Mouse (Mus musculus): ENCODE data around the gene Klf2.

Klf2 gene

DNA sequence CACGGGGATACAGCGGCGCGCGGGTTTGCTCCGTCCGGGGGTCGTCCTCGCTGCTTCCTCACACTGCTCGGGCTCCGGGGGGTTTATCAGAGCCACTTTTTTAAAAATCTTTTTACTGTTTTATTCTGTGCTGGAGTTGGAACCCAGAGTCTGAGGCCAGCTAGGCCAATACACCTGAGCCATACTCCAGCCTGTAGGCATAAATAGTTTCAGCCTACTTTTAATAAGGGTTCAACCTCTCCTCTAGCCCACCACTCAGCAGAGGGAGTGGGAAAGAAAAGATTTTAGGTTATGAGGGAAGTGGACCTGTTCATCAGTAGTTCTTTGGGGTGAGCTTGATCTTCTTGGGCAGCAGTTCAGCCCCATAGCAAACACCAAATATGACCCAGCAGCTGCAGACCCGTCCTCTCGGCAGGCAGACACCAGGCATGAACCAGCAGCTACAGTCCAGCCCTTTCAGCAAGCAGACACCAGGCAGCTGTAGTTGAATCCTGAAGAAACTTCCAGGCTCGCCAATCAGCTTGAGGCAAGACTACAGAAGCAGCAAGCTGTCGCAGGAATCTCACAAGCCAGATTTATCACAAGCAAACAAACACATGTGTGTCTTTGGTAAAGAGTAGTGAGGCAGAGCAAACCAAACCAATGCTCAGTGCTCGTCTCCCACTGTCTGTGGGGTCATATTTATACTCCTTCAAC lies 13.5 kb upstream of the Klf2 start, which contains the start of gene Gm10282:
Gene Gm10282 (minus strand): TSS at position 51 of the 696 bp plus-strand sequence.
- DNase-seq (ENCODE audit: low read depth, low spot score) = no peak

DNA sequence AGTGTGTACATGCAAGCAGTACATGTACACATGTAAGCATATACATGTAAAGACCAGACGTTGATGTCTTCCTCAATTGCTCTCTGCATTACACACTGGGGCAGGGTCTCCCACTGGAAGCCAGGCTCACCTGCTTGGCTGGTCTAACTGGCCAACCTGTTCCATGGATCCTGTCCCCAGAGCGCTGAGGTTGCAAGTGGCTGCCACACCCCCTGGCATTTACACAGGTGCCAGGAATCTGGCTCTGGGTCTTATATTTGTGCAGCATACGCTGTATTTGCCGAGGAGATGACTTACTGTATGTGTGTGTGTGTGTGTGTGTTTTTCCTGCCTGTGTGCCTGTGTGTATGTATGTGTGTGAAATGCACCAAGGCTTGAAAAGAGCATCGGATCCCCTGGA lies 11.9 kb upstream of the Klf2 start:
- no peak for DNase-seq (ENCODE audit: low read depth, low spot score)

DNA sequence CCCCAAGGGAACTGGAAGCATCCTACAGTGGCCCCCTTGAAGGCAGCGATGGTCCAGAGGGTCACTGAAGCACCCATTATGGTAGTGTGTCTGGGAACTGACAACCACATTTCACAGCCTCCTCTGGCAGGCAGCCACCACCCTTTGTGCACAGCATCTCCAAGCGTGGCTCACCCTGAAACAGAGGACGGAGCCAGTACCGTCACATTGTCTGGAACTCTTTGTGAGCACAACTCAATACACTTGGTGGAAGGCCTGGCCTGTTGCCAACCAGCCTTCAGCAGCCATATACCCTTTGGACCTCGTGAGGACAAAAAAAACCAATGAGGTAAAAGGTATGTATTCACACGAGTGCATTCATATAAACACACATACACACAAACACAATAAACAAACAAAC lies 10.6 kb upstream of the Klf2 start:
- DNase-seq (ENCODE audit: low read depth, low spot score) = no peak

DNA sequence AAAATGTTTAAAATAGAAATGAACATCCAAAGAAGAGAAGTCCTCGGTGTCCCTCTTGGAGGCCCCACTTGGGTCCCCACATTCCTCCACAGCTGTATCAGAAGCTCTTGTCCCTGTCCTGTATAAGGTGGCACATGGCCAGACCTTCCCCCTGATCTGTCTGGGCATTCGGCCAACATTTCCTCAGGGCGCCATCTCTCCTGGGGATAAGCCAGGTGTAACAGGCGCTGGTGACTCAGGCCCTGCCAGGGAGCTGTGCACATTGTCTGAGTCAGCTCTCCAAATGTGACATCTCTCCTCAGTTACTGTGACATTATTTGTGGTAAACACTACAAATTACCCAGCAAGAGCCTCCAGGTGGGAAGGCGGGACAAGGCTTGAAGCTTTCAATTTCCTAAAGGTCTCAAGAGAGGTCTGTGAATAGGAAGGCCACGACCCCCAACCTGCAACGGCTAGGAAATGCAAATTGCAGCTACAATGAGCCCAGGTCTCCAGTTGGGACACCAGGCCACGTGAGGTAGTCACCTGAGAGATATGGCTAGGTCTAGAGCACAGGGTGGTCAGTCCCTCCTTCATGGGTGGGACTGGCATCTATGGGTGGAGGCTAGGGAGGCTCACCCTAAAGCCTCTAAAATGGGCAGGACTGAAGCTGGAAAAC lies 7.9 kb upstream of the Klf2 start:
- DNase-seq (ENCODE audit: low read depth, low spot score) = no peak

DNA sequence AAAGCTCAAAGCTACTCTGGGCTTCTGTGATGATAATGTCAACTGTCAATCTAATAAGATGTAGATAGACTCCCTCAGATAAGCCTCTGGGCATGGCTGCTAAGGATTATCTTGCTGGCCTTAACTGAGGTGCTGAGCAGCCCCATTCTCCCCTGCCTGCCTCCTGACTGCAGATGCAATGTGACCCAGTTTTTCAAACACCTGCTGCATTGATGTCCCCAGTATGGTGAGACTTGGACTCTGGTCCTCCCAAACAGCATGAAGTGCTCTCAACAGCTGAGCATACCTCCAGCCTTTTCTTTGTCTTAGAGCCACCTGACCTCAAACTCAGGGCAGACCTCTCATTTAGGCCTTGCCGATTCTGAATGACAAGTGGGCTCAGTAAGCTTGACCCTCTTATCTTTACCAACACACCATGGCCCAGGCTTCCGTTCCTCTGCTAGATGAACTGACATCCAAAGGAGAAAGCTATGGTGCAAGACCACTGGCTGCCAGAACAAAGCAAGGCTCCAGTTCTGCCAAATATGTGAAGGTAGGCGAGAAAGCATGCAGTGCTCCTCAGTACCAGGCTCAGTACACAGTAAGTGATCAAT lies 5.8 kb upstream of the Klf2 start:
- no peak for DNase-seq (ENCODE audit: low read depth, low spot score)

GRCm38 (mm10) chr8:72316053-72316695 lies 2.7 kb upstream of the Klf2 start:
- no peak for DNase-seq (ENCODE audit: low read depth, low spot score)

GRCm38 (mm10) chr8:72317741-72318301 lies 1.0 kb upstream of the Klf2 start:
- DNase-seq (ENCODE audit: low read depth, low spot score) = peak; percentile 45

DNA sequence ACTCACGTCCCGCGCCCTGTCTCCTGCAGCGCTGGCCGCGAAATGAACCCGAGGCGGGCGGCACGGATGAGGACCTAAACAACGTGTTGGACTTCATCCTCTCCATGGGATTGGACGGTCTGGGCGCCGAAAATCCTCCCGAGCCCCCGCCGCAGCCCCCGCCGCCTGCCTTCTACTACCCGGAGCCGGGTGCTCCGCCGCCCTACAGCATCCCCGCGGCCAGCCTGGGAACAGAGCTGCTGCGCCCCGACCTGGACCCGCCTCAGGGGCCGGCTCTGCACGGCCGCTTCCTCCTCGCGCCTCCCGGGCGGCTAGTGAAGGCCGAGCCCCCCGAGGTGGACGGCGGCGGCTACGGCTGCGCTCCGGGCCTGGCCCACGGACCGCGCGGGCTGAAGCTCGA lies 564 bp downstream of the Klf2 start:
- DNase-seq (ENCODE audit: low read depth, low spot score) = no peak

GRCm38 (mm10) chr8:72319921-72320802 lies 1.3 kb downstream of the Klf2 start:
- peak; percentile 72 for DNase-seq (ENCODE audit: low read depth, low spot score)

DNA sequence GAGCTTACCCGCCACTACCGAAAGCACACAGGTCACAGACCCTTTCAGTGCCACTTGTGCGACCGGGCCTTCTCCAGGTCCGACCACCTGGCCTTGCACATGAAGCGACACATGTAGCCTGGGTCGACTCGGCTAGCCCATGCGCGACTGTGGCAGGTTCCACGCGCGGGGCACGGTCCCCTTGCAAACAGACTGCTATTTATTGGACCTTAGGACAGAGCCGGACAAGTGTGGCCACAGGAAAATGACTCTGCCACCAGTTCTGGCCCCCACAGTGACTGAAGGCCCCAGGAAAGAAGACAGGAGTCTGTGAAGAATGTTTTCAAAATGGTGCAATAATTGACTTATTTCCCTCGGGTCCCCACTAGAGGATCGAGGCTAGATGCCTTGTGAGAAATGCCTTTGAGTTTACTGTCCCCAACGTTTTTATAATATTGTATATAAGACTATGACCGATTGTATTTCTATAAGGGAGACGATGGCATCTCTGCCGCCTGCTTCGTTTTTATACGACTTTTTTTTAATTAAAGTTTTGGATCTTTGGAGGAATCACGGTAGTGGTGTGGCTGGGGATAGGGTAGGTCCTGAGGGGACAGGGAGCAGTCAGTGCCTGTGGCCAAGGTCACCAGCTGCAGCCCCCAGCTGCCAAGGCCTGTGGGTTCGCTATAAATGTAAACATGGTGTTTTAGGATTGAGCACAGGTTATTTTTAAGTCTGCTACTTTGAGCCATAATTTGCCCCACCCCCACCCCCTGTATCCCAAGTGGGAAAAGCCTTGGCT lies 2.2 kb downstream of the Klf2 start:
- no peak for DNase-seq (ENCODE audit: low read depth, low spot score)

DNA sequence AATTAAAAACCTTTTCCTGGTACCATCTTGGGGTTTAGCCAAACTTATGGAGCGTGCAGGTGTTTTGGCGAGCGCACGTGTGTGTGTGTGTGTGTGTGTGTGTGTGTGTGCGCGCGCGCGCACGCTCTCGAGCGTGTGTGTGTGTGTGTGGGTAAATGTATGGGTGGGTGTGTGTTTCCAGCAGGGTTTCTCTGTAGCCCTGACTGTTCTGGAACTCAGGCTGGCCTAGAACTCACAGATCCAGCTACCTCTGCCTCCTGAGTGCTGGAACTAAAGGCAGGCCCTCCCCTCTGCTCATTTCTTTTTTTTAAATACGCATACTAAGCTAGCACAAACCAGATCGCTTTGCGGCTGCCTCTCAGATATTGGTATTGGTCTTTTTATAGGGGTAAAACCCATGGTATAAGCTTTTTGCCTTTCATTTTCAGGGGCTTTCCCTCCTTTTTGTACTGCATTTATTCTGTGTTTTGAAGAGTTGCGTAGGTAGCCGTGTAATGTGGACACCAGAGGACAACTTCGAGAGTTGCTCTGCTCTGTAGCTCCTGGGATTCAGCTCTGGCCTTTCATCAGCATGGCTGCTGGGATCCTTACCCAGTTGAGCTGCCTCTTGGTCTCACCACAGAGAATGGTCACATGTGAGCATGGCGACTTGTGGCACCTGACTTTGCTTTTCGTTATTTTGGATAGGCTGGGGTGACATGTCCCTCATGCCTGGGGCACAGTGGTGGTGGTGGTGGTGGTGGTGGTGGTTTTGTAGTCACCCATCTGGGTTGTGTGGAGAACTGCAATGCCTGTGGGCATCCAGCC lies 3.0 kb downstream of the Klf2 start:
- peak; percentile 75 for DNase-seq (ENCODE audit: low read depth, low spot score)

GRCm38 (mm10) chr8:72322471-72322889 lies 3.6 kb downstream of the Klf2 start:
- peak; percentile 76 for DNase-seq (ENCODE audit: low read depth, low spot score)

DNA sequence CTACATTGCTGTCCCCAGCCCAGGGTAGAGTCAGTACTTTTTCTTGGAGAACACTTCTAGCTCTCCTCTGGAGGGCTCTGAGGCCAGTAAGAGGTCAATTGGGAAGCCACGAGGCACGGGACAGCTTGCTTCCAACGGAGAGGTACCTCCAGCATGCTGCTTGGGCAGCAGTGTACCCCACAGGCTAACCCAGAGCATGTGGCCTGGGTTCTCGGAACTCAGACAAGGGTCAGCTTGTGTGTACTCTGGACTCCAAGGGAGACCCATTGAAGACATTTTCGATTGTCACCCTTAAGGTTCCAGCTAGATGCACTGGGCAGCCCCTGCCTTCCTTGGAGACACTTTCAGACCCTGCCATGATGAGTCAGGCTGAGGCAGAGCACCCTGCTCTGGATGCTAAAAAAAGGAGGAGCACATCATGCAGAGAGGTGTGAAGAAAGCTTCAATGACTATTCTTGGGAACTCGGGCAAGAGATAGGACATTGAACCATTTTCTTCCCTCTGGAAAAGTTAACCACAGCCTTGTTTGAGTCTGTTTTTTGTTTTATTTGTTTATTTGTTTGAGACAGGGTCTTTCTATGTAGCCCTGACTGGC lies 4.4 kb downstream of the Klf2 start:
- DNase-seq (ENCODE audit: low read depth, low spot score) = peak; percentile 43

DNA sequence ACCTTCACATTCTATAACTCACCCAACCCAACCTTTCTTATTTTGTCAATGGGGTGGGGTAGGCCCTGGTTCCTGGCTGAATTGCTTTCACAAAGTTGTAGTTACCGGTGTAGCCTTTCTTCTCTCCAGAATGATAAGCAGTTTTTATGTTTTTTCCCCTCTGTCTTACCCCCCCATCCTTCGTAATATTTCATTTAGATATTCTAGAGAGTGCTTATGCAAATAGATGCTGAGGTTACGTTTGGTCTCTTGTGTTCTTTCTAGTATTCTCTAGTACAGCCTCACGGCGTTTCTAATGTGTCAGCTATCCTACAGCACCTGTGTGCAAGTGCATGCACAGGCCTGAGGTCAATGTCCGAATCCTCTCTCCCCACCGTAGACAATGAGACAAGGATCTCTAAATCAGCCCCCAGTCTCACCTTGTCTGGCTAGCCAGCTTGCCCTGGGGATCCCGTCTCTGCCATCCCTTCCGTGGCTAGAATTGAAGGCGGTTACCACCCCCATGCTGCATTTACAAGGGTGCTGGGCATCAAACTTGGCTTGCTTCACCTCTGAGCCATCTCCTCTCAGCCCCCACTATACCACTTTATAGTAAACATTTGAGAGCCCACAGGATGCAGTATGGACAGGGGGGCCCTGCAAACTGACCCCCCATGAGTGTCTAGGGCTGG lies 5.3 kb downstream of the Klf2 start:
- peak; percentile 41 for DNase-seq (ENCODE audit: low read depth, low spot score)

DNA sequence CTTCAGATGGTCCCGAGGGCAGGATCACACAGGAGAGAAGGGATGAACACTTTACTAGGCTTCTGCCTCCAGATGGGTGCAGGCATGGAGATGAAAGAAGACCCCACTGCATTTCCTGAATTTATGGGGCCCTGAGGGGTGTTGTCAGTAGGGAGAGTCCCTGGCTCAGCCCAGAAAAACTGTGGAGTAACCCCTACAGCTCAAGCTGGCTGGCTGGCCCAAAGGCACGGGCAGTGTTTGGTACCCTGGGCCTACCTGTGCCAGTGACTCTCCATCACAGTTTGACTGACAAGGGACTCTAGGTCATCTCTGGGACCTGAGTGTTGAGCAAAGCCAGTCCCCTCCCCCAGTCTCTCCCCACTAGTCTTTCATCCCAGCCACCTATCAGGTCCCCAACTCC lies 5.9 kb downstream of the Klf2 start:
- DNase-seq (ENCODE audit: low read depth, low spot score) = peak; percentile 30

DNA sequence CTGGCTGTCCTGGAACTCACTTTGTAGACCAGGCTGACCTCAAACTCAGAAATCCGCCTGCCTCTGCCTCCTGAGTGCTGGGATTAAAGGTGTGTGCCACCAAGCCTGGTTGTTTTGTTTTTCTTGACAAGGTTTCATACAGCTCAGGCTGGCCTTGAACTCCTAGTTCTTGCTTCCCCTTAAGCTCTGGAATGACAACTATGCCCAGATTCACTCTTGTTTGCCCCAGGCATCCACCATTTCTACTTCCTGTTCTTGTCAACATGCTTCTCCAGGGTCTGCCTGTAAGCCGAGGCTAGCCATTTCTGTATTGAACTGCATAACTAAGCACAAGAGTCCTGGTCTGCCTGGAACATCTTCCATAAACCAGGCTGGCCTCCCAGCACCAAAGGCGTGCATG lies 10.3 kb downstream of the Klf2 start:
- no peak for DNase-seq (ENCODE audit: low read depth, low spot score)

DNA sequence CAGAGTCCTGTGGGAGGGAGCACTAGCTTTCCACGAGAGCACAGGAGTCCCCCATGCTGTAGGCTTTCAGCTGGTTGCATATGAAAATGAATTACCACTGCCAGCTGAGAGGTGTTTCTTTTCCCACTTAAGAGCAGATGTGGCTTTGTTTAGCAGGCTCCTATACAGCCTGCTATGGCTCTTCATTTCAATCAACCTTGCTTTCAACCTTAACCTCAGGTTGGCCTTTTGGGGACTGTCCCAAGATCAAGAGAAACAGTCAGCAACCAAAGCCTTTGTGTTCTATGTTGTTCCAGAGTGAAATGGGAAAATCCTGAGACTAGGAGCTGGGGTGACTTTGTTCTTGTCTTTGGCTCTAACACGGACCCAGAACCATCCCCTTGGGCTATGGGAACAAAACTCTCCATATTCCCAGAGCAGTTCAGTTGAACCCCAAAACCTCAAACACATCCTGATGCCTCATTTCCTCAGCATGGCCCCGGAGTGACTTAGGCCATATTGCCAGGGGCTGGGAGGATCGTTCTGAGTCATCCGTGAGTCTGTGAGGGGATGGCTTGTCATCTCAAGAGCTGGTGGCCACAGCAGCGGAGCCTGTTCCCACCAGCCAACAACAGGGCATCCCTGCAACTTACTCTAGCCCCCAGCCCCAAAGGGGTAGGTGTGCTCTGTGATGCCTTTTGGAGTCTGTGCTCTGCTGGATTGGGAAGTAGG lies 12.1 kb downstream of the Klf2 start:
- DNase-seq (ENCODE audit: low read depth, low spot score) = peak; percentile 75

GRCm38 (mm10) chr8:72331631-72332030 lies 12.8 kb downstream of the Klf2 start:
- no peak for DNase-seq (ENCODE audit: low read depth, low spot score)
